Comparison of ENCODE assay signal across 9 mouse cellular contexts in the genomic region with DNA sequence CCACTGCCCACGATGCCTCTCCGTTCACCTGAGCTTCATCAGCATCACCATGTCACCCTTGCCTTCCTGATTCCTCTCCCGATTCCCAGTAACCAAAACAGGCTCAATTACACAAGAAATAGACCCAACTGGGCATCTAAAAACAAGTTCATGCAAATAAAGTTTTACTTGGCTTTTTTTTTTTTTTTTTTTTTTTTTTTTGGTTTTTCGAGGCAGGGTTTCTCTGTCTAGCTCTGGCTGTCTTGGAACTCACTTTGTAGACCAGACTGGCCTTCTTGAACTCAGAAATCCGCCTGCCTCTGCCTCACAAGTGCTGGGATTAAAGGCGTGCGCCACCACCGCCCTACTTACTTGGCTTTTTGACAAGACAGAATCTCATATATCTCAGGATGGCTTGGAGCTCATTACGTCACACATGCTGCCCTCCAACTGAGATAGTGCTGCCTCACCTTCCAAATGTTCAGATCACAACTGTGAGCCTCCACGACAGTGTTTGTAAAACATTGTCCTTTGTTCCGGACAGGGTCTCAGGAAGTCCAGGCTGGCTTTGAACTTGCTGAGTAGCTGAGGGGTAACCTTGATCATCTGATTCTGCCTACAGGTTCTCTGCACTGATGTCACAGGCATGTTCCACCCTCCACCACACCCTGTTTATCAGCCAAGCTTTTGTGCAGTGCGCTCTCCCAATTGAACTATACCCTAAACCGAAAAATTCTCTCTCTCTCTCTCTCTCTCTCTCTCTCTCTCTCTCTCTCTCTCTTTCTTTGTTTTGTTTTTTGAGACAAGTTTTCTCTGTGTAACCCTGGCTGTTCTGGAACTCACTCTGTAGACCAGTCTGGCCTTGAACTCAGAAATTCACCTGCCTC. TPM values are rescaled to one million over a fixed set of nuclear protein-coding genes. Genes with fewer than 3 reads are reported as not detected.
DNase-seq lines count a peak whose midpoint lies in the region; ATAC-seq lines count a peak whose summit lies in the region.
"Had no signal": no experiment of that assay in that cellular context is flagged by ENCODE, and none has a peak within 500 bp of the region (broad histone marks: within the 10 kb centered on the region; RNA-seq: fewer than 3 reads in every experiment).

No protein-coding gene starts in this region.

- H3K27me3 ChIP-seq in megakaryocyte, embryonic 14.5 days (replicated peaks): peaks cover 73% of the 10 kb centered on the region
- H3K27me3 ChIP-seq in liver, embryonic 12.5 days (replicated peaks): peaks cover 96% of the 10 kb centered on the region
- H3K27me3 ChIP-seq in stomach, embryonic 16.5 days (ENCODE audit: control insufficient read depth, insufficient read depth, low read length): peaks cover 45% of the 10 kb centered on the region

- H3K4me1 ChIP-seq in megakaryocyte, embryonic 14.5 days: peaks cover 39% of the 10 kb centered on the region
- peaks cover 38% of the 10 kb centered on the region for H3K4me1 ChIP-seq in liver, embryonic 12.5 days
- peaks cover 4% of the 10 kb centered on the region; the same call in 1 of the 2 replicates for H3K4me1 ChIP-seq in stomach, embryonic 16.5 days (ENCODE audit: control insufficient read depth, insufficient read depth, low read length)

- peak; percentile 61 for DNase-seq in cerebellum, adult 11-12 months
- DNase-seq in cerebellum, postnatal 10 days: no peak
- DNase-seq in frontal cortex, postnatal 14 days (ENCODE audit: low spot score in 2 of 2): no peak
- no peak for DNase-seq in adrenal gland, adult (ENCODE audit: inconsistent age in 2 of 2, low spot score in 1 of 2)

- no peaks in the 10 kb centered on the region for H3K36me3 ChIP-seq in megakaryocyte, embryonic 14.5 days (replicated peaks; ENCODE audit: low read length)
- H3K36me3 ChIP-seq in liver, embryonic 12.5 days: no peaks in the 10 kb centered on the region
- H3K36me3 ChIP-seq in stomach, embryonic 16.5 days (ENCODE audit: control insufficient read depth, insufficient read depth, low read length): no peaks in the 10 kb centered on the region

- H3K27ac ChIP-seq in liver, embryonic 12.5 days: no peak overlapping the region
- no peak overlapping the region for H3K27ac ChIP-seq in stomach, embryonic 16.5 days (ENCODE audit: low read length)

- H3K9ac ChIP-seq in liver, embryonic 12.5 days: no peak overlapping the region
- no peak overlapping the region for H3K9ac ChIP-seq in stomach, embryonic 16.5 days (ENCODE audit: low read length)

- no peaks in the 10 kb centered on the region for H3K9me3 ChIP-seq in megakaryocyte, embryonic 14.5 days
- H3K9me3 ChIP-seq in liver, embryonic 12.5 days (replicated peaks): no peaks in the 10 kb centered on the region
- H3K9me3 ChIP-seq in stomach, embryonic 16.5 days (replicated peaks; ENCODE audit: control insufficient read depth, low read length): no peaks in the 10 kb centered on the region

- H3K4me2 ChIP-seq in liver, embryonic 12.5 days: peak overlapping the region; percentile 82
- H3K4me2 ChIP-seq in stomach, embryonic 16.5 days (ENCODE audit: low read depth, low read length): 0 out of 2 replicates have a peak overlapping the region, but pooled peaks have one; percentile 65

- WGBS in liver, embryonic 12.5 days (ENCODE audit: insufficient replicate concordance): 47% methylated on average over 13 of the region's 13 CpGs
- 58% methylated on average over 13 of the region's 13 CpGs for WGBS in stomach, embryonic 16.5 days

- no peak for ATAC-seq in megakaryocyte, adult 5-6 weeks (ENCODE audit: poor library complexity, severe bottlenecking)
- no peak for ATAC-seq in liver, embryonic 12.5 days
- no peak for ATAC-seq in stomach, embryonic 16.5 days (ENCODE audit: insufficient read depth, low FRiP score)

- peak overlapping the region; percentile 89 for H3K4me3 ChIP-seq in megakaryocyte, embryonic 14.5 days (replicated peaks)
- 0 out of 2 replicates have a peak overlapping the region, but pooled peaks have one; percentile 55 for H3K4me3 ChIP-seq in liver, embryonic 12.5 days
- no peak overlapping the region for H3K4me3 ChIP-seq in stomach, embryonic 16.5 days (replicated peaks; ENCODE audit: low read length)

RNA-seq across cellular contexts. Expression of a gene that starts 0.7 kb away (rescaled TPM):
- polyA plus RNA-seq in megakaryocyte, embryonic 14.5 days (2012; ENCODE audit: insufficient read depth, low replicate concordance): 0.20 TPM in 1 of 2 replicates, not detected in the other
- 0.02 TPM in 1 of 2 replicates, not detected in the other for total RNA-seq in megakaryocyte, adult 5-6 weeks (2015)
- total RNA-seq in megakaryocyte, adult 5-6 weeks (2017): 0.07 and 0.08 TPM in 2 replicates
- polyA plus RNA-seq in liver, embryonic 12.5 days (2016; fragmentation: Nextera tagmentation; extraction: Ambion mirVana): 0.18 TPM in 2 replicates
- 1.4 and 1.6 TPM in 2 replicates for polyA plus RNA-seq in stomach, embryonic 16.5 days (2015; fragmentation: Nextera tagmentation; extraction: Ambion mirVana)

RNA-seq across cellular contexts. Expression of a gene that starts 8.9 kb away (rescaled TPM):
- not detected in 2 replicates for polyA plus RNA-seq in megakaryocyte, embryonic 14.5 days (2012; ENCODE audit: insufficient read depth, low replicate concordance)
- total RNA-seq in megakaryocyte, adult 5-6 weeks (2015): not detected in 2 replicates
- total RNA-seq in megakaryocyte, adult 5-6 weeks (2017): not detected in 2 replicates
- 0.39 and 0.60 TPM in 2 replicates for polyA plus RNA-seq in liver, embryonic 12.5 days (2016; fragmentation: Nextera tagmentation; extraction: Ambion mirVana)
- polyA plus RNA-seq in stomach, embryonic 16.5 days (2015; fragmentation: Nextera tagmentation; extraction: Ambion mirVana): 0.19 and 0.28 TPM in 2 replicates
- polyA plus RNA-seq: spleen, adult 2 months had no signal

RNA-seq across cellular contexts. Expression of a gene that starts 29.5 kb away (rescaled TPM):
- 3.5 and 13.5 TPM in 2 replicates for polyA plus RNA-seq in megakaryocyte, embryonic 14.5 days (2012; ENCODE audit: insufficient read depth, low replicate concordance)
- 15.2 and 30.1 TPM in 2 replicates for total RNA-seq in megakaryocyte, adult 5-6 weeks (2015)
- 27.4 and 39.0 TPM in 2 replicates for total RNA-seq in megakaryocyte, adult 5-6 weeks (2017)
- polyA plus RNA-seq in liver, embryonic 12.5 days (2016; fragmentation: Nextera tagmentation; extraction: Ambion mirVana): 10.8 and 11.4 TPM in 2 replicates
- polyA plus RNA-seq in stomach, embryonic 16.5 days (2015; fragmentation: Nextera tagmentation; extraction: Ambion mirVana): 14.0 and 14.4 TPM in 2 replicates

RNA-seq across cellular contexts. Expression of a gene that starts 31.4 kb away (rescaled TPM):
- not detected in 2 replicates for polyA plus RNA-seq in megakaryocyte, embryonic 14.5 days (2012; ENCODE audit: insufficient read depth, low replicate concordance)
- total RNA-seq in megakaryocyte, adult 5-6 weeks (2015): 3.2 TPM in 1 of 2 replicates, not detected in the other
- total RNA-seq in megakaryocyte, adult 5-6 weeks (2017): not detected in 2 replicates
- 1.1 TPM in 1 of 2 replicates, not detected in the other for polyA plus RNA-seq in liver, embryonic 12.5 days (2016; fragmentation: Nextera tagmentation; extraction: Ambion mirVana)
- not detected in 2 replicates for polyA plus RNA-seq in stomach, embryonic 16.5 days (2015; fragmentation: Nextera tagmentation; extraction: Ambion mirVana)
- polyA plus RNA-seq: spleen, adult 2 months had no signal

RNA-seq across cellular contexts. Expression of a gene that starts 31.5 kb away (rescaled TPM):
- polyA plus RNA-seq in megakaryocyte, embryonic 14.5 days (2012; ENCODE audit: insufficient read depth, low replicate concordance): 68.6 and 73.1 TPM in 2 replicates
- 180 and 184 TPM in 2 replicates for total RNA-seq in megakaryocyte, adult 5-6 weeks (2015)
- total RNA-seq in megakaryocyte, adult 5-6 weeks (2017): 230 and 256 TPM in 2 replicates
- polyA plus RNA-seq in liver, embryonic 12.5 days (2016; fragmentation: Nextera tagmentation; extraction: Ambion mirVana): 1,859 and 1,895 TPM in 2 replicates
- 584 and 593 TPM in 2 replicates for polyA plus RNA-seq in stomach, embryonic 16.5 days (2015; fragmentation: Nextera tagmentation; extraction: Ambion mirVana)
